Mouse (Mus musculus) liver, embryonic 14.5 days (tissue): ENCODE results near the gene Cog2. TPM values are rescaled to one million over a fixed set of nuclear protein-coding genes. Genes with fewer than 3 reads are reported as not detected.

Experiments
- ATAC-seq: fragments of 200-750 bp; cut with Nextera tagmentation; 2 replicates; pipeline ENCODE4 v1.8.0; 2017; ENCODE audit warnings: moderate number of reproducible peaks, mild to moderate bottlenecking, moderate library complexity; ENCODE audit not compliant: insufficient read depth
- DNase-seq, 3 experiments: peaks; one replicate each; pipeline ENCODE4 v3.0.0-alpha.2; 2012 to 2013; ENCODE audit warnings: low read depth in 3 of 3, low spot score in 3 of 3
- H3K27ac ChIP-seq: fragments of 300-500 bp; sonication (generic); 2 replicates; pipeline ENCODE4 v1.5.1; 2014; ENCODE audit warnings: moderate library complexity, mild to moderate bottlenecking, control low read depth, inconsistent platforms
- H3K27me3 ChIP-seq: fragments of 300-500 bp; sonication (generic); 2 replicates; pipeline ENCODE4 v1.6.1; 2014; ENCODE audit warnings: mild to moderate bottlenecking, low read length, moderate library complexity; ENCODE audit not compliant: control insufficient read depth, insufficient read depth
- H3K36me3 ChIP-seq: fragments of 300-500 bp; sonication (generic); replicated peaks from 2 replicates; pipeline ENCODE4 v1.6.1; 2014; ENCODE audit warnings: low read depth; ENCODE audit not compliant: control insufficient read depth, insufficient read depth
- H3K4me1 ChIP-seq, 2 experiments: fragments of 200-500 bp in 1 of 2; fragments of 300-500 bp in 1 of 2; sonication (generic) in 1 of 2; replicated peaks; 2 replicates each; pipeline ENCODE4 v1.6.1; 2012 to 2014; ENCODE audit warnings: antibody characterized with exemption in 1 of 2, inconsistent platforms in 1 of 2, low read length in 1 of 2; ENCODE audit not compliant: control insufficient read depth in 2 of 2, insufficient read depth in 2 of 2
- H3K4me2 ChIP-seq: fragments of 300-500 bp; sonication (generic); 2 replicates; pipeline ENCODE4 v1.6.1; 2014; ENCODE audit warnings: low read depth, mild to moderate bottlenecking, control low read depth, moderate library complexity
- H3K4me3 ChIP-seq, 2 experiments: fragments of 200-500 bp in 1 of 2; fragments of 300-500 bp in 1 of 2; sonication (generic) in 1 of 2; 2 replicates each; pipeline ENCODE4 v1.5.1; 2012 to 2014; ENCODE audit warnings: low read depth in 2 of 2, low read length in 2 of 2, mild to moderate bottlenecking in 2 of 2, control low read depth in 1 of 2, inconsistent platforms in 1 of 2, moderate library complexity in 1 of 2; ENCODE audit not compliant: insufficient read depth in 1 of 2
- H3K9ac ChIP-seq: fragments of 300-500 bp; sonication (generic); replicated peaks from 2 replicates; pipeline ENCODE4 v1.6.1; 2014; ENCODE audit warnings: mild to moderate bottlenecking, control low read depth, moderate library complexity
- H3K9me3 ChIP-seq: fragments of 300-500 bp; sonication (generic); 2 replicates; pipeline ENCODE4 v1.6.1; 2016; ENCODE audit warnings: low read length, mixed read lengths; ENCODE audit not compliant: control insufficient read depth
- CTCF ChIP-seq: IDR thresholded peaks from 2 replicates; pipeline ENCODE4 v1.5.1; 2016; ENCODE audit warnings: antibody characterized with exemption, low read depth, control low read depth
- EP300 ChIP-seq: IDR thresholded peaks from 2 replicates; pipeline ENCODE4 v1.6.1; 2016; ENCODE audit warnings: antibody characterized with exemption, low read depth
- WGBS: fragments of 180-500 bp; shearing (Covaris S2); extraction: QIAGEN DNeasy Blood & Tissue Kit; methylation state at CpG from one replicate; pipeline ENCODE4 v1.1.7; 2014; ENCODE audit not compliant: insufficient replicate concordance; 5-methylcytosine and 5-hydroxymethylcytosine counted together
- polyA plus RNA-seq, 2 experiments: library from polyadenylated mRNA; depleted of rRNA in 1 of 2; stranded (reverse) in 1 of 2; unstranded in 1 of 2; fragments of >200 nt; fragmentation: Nextera tagmentation in 1 of 2; extraction: Ambion mirVana in 1 of 2; gene quantifications; 2 replicates each; pipeline versions ENCODE4 v1.2.1 to v1.2.3; 2012 to 2014

Gene Cog2
- polyA plus RNA-seq, 2 experiments = 10.0 to 15.0 TPM

GRCm38 (mm10) chr8:124575811-124576210 lies 55.2 kb downstream of the Cog2 start, which contains the start of gene Capn9:
Gene Capn9 (plus strand): TSS chr8:124576111.
- ATAC-seq = no peak
- Histone ChIP-seq H3K4me1 (peaks cover 0 to 19% of the 10 kb centered on the region in 2 experiments; a peak in 2 of 4 replicates), H3K27ac (no peak within 1 kb of the TSS), H3K4me2 (no peak within 1 kb of the TSS), H3K4me3 (no peak within 1 kb of the TSS), H3K9ac (no peak within 1 kb of the TSS), H3K27me3 (no peaks in the 10 kb centered on the region), H3K9me3 (no peaks in the 10 kb centered on the region), H3K36me3 (no peaks in the 10 kb centered on the region)
- no peak for DNase-seq
- WGBS = 76% methylated on average over 8 of the region's 8 CpGs
- TF ChIP-seq EP300 (no peak), CTCF (no peak)

GRCm38 (mm10) chr8:124576751-124577150 lies 56.2 kb downstream of the Cog2 start:
- 61% methylated on average over 1 of the region's 1 CpGs for WGBS
- H3K27ac ChIP-seq = no peak overlapping the region
- ATAC-seq = no peak

GRCm38 (mm10) chr8:124585718-124586425 lies 65.3 kb downstream of the Cog2 start:
- H3K4me2 ChIP-seq = no peak overlapping the region
- ATAC-seq (no peak), DNase-seq (no peak)
- no peak overlapping the region for H3K4me3 ChIP-seq
- TF ChIP-seq CTCF = no peak
- no peak for TF ChIP-seq EP300
- no peaks in the 10 kb centered on the region for H3K36me3 ChIP-seq
- H3K27me3 ChIP-seq = no peaks in the 10 kb centered on the region
- H3K9me3 ChIP-seq = no peaks in the 10 kb centered on the region
- no peaks in the 10 kb centered on the region; a peak in 1 of 4 replicates for H3K4me1 ChIP-seq
- no peak overlapping the region for H3K9ac ChIP-seq
- H3K27ac ChIP-seq = no peak overlapping the region
- whole genome bisulfite sequencing = 34% methylated on average over 3 of the region's 3 CpGs

More at GRCm38 (mm10) chr8:124576751-124577150, 56.2 kb downstream of the Cog2 start:
- no peak overlapping the region for H3K4me3 ChIP-seq
- peaks cover 0 to 13% of the 10 kb centered on the region in 2 experiments; a peak in 2 of 4 replicates for H3K4me1 ChIP-seq
- TF ChIP-seq EP300 (no peak), CTCF (no peak)
- no peak overlapping the region for H3K4me2 ChIP-seq
- no peaks in the 10 kb centered on the region for H3K9me3 ChIP-seq
- H3K27me3 ChIP-seq = no peaks in the 10 kb centered on the region
- no peak for DNase-seq
- H3K9ac ChIP-seq = no peak overlapping the region
- H3K36me3 ChIP-seq = no peaks in the 10 kb centered on the region

- no peaks in the 10 kb centered on the region for H3K36me3 ChIP-seq
- TF ChIP-seq EP300 (no peak), CTCF (no peak)
Measured at GRCm38 (mm10) chr8:124586556-124586955, 66.0 kb downstream of the Cog2 start.

GRCm38 (mm10) chr8:124589393-124589792 lies 68.8 kb downstream of the Cog2 start:
- Histone ChIP-seq H3K4me3 (no peak overlapping the region), H3K4me2 (no peak overlapping the region), H3K27ac (no peak overlapping the region), H3K27me3 (no peaks in the 10 kb centered on the region), H3K4me1 (no peaks in the 10 kb centered on the region; a peak in 1 of 4 replicates), H3K36me3 (no peaks in the 10 kb centered on the region), H3K9me3 (no peaks in the 10 kb centered on the region), H3K9ac (no peak overlapping the region)
- 46% methylated on average over 4 of the region's 4 CpGs for WGBS
- DNase-seq (no peak), ATAC-seq (no peak)
- TF ChIP-seq CTCF = no peak
- no peak for TF ChIP-seq EP300

More at GRCm38 (mm10) chr8:124586556-124586955, 66.0 kb downstream of the Cog2 start:
- ATAC-seq (no peak), DNase-seq (no peak)
- no peak overlapping the region for H3K9ac ChIP-seq
- no peaks in the 10 kb centered on the region for H3K9me3 ChIP-seq
- 50% methylated on average over 2 of the region's 2 CpGs for WGBS
- no peaks in the 10 kb centered on the region for H3K27me3 ChIP-seq
- H3K4me2 ChIP-seq = no peak overlapping the region
- no peak overlapping the region for H3K27ac ChIP-seq
- no peaks in the 10 kb centered on the region; a peak in 1 of 4 replicates for H3K4me1 ChIP-seq
- no peak overlapping the region for H3K4me3 ChIP-seq

Other genes starting within 250 kb of the Cog2 start
- 0.14 and 0.18 TPM in 2 replicates for gene Pgbd5, start 81.1 kb upstream of the Cog2 start, polyA plus RNA-seq (2012; rRNA removed)
- 0.08 and 0.15 TPM in 2 replicates for gene Pgbd5, start 81.1 kb upstream of the Cog2 start, polyA plus RNA-seq (2014; fragmentation: Nextera tagmentation; extraction: Ambion mirVana)
- 63.3 and 73.0 TPM in 2 replicates for gene Agt, start 48.9 kb downstream of the Cog2 start, polyA plus RNA-seq (2012; rRNA removed)
- 94.2 and 94.5 TPM in 2 replicates for gene Agt, start 48.9 kb downstream of the Cog2 start, polyA plus RNA-seq (2014; fragmentation: Nextera tagmentation; extraction: Ambion mirVana)
- not detected in 2 replicates for gene Capn9, start 55.3 kb downstream of the Cog2 start, polyA plus RNA-seq (2012; rRNA removed)
- not detected in 2 replicates for gene Capn9, start 55.3 kb downstream of the Cog2 start, polyA plus RNA-seq (2014; fragmentation: Nextera tagmentation; extraction: Ambion mirVana)
- 8.2 and 8.7 TPM in 2 replicates for gene 2310022B05Rik, start 142.6 kb downstream of the Cog2 start, polyA plus RNA-seq (2012; rRNA removed)
- 5.5 and 7.7 TPM in 2 replicates for gene 2310022B05Rik, start 142.6 kb downstream of the Cog2 start, polyA plus RNA-seq (2014; fragmentation: Nextera tagmentation; extraction: Ambion mirVana)
- 7.3 and 12.0 TPM in 2 replicates for gene Ttc13, start 201.2 kb downstream of the Cog2 start, polyA plus RNA-seq (2012; rRNA removed)
- gene Ttc13, start 201.2 kb downstream of the Cog2 start, polyA plus RNA-seq (2014; fragmentation: Nextera tagmentation; extraction: Ambion mirVana) = 18.3 and 19.4 TPM in 2 replicates
- 5.5 and 6.0 TPM in 2 replicates for gene Arv1, start 201.4 kb downstream of the Cog2 start, polyA plus RNA-seq (2012; rRNA removed)
- 4.2 and 5.1 TPM in 2 replicates for gene Arv1, start 201.4 kb downstream of the Cog2 start, polyA plus RNA-seq (2014; fragmentation: Nextera tagmentation; extraction: Ambion mirVana)
- gene Fam89a, start 231.1 kb downstream of the Cog2 start, polyA plus RNA-seq (2012; rRNA removed) = 2.0 and 2.2 TPM in 2 replicates
- 2.5 and 2.7 TPM in 2 replicates for gene Fam89a, start 231.1 kb downstream of the Cog2 start, polyA plus RNA-seq (2014; fragmentation: Nextera tagmentation; extraction: Ambion mirVana)